Mouse (Mus musculus): ENCODE measurements around the gene Gm11020. TPM values are rescaled to one million over a fixed set of nuclear protein-coding genes. Genes with fewer than 3 reads are reported as not detected.

The Gm11020 gene
- polyA plus RNA-seq (2017; shearing (Covaris generic)), result not detected

DNA sequence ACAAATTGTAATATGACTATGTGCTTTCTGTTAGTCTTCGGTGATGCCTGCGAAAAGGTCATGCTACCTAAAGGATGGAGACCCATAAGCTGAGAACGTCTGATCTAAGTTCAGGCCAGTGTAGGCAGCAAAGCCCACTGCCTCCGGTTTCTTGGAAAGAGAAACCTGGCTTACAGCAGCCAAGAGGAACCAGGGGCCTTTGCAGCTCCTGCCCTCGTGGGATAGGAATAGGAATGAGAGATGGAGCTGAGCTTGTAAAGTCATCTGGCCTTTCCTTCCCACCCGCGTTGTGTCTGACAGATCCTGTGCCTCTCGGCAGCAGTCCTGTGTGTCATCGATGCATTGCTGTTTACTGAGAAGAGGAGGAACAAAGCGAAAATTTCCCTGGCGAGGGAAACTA lies at the start of gene Gm11020:
Gm11020 (plus strand) TSS at position 301 of the 400 bp plus-strand sequence.

GRCm38 (mm10) chr8:104293081-104293480 lies 28.3 kb upstream of the Gm11020 start, which contains the start of gene Cmtm2a:
Gene Cmtm2a (minus strand): TSS chr8:104293181.

GRCm38 (mm10) chr8:104309441-104310155 lies 11.8 kb upstream of the Gm11020 start, which contains the start of the genes Gm45711 and Cmtm1:
Gene Gm45711 (minus strand): TSS chr8:104310081.
Gene Cmtm1 (minus strand): TSS chr8:104310145.

GRCm38 (mm10) chr8:104321930-104322329 lies 563 bp downstream of the Gm11020 start, which contains the start of gene Cmtm2b:
Gene Cmtm2b (plus strand): TSS chr8:104322230.

DNA sequence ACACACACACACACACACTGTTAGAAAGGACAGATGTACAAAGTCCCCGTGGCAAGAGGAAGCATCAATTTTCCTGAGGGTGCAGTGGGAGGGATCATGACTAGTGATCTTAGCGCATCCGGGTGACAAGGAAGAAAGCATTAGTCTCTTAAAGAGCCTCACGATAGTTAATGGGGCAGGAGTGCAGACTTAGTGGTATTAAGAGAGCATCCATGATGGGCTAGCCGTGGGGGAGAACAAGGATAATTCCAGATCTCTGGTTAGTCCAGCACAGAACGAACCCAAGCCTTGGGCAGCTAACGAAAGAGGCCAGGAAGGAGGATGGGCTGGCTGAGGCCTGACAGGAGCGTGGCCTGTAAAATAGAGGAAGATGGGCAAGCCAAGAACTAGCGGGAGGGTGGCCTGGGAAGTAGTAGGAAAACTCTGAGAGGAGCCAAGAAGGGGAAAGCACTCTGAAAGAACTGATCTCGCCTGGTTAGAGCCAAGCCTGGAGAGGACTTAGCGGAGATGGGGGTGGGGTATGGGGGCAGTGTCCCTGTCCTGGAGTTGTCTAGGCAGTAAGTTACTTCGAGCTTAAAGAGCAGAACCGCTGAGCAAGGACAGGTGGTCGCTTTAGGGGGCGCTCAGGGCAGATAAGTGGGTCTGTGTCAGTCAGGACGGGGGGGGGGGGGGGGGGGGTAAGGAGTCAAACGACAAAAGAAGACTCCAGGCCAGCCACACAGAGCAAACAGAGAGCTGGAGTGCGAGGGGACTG lies 18.0 kb downstream of the Gm11020 start, which contains the start of gene Cmtm3:
Cmtm3 (plus strand) TSS at position 182 of the 754 bp plus-strand sequence.

Other genes starting within 250 kb of the Gm11020 start
- 0.22 TPM for gene Cdh5, start 219.9 kb upstream of the Gm11020 start, polyA plus RNA-seq (2017; shearing (Covaris generic))
- not detected for gene Bean1, start 151.1 kb upstream of the Gm11020 start, polyA plus RNA-seq (2017; shearing (Covaris generic))
- 97.1 TPM for gene Tk2, start 73.0 kb upstream of the Gm11020 start, polyA plus RNA-seq (2017; shearing (Covaris generic))
- gene Cklf, start 70.7 kb upstream of the Gm11020 start, polyA plus RNA-seq (2017; shearing (Covaris generic)), result 106 TPM
- 0.35 TPM for gene Cmtm2a, start 28.4 kb upstream of the Gm11020 start, polyA plus RNA-seq (2017; shearing (Covaris generic))
- gene Gm45711, start 11.5 kb upstream of the Gm11020 start, polyA plus RNA-seq (2017; shearing (Covaris generic)), result not detected
- 0.11 TPM for gene Cmtm1, start 11.4 kb upstream of the Gm11020 start, polyA plus RNA-seq (2017; shearing (Covaris generic))
- not detected for gene Cmtm2b, start 663 bp downstream of the Gm11020 start, polyA plus RNA-seq (2017; shearing (Covaris generic))
- gene Cmtm3, start 17.8 kb downstream of the Gm11020 start, polyA plus RNA-seq (2017; shearing (Covaris generic)), result 25.9 TPM
- 0.31 TPM for gene Cmtm4, start 74.2 kb downstream of the Gm11020 start, polyA plus RNA-seq (2017; shearing (Covaris generic))
- 39.2 TPM for gene Dync1li2, start 121.5 kb downstream of the Gm11020 start, polyA plus RNA-seq (2017; shearing (Covaris generic))
- not detected for gene Terb1, start 188.3 kb downstream of the Gm11020 start, polyA plus RNA-seq (2017; shearing (Covaris generic))
- gene Nae1, start 213.1 kb downstream of the Gm11020 start, polyA plus RNA-seq (2017; shearing (Covaris generic)), result 95.3 TPM
- 3.8 TPM for gene Car7, start 213.1 kb downstream of the Gm11020 start, polyA plus RNA-seq (2017; shearing (Covaris generic))